Mouse (Mus musculus): ENCODE results near the gene Tnfsf13. TPM values are rescaled to one million over a fixed set of nuclear protein-coding genes. Genes with fewer than 3 reads are reported as not detected.

Tnfsf13 gene
- polyA plus RNA-seq, 3 experiments from 2014 or later = not detected

DNA sequence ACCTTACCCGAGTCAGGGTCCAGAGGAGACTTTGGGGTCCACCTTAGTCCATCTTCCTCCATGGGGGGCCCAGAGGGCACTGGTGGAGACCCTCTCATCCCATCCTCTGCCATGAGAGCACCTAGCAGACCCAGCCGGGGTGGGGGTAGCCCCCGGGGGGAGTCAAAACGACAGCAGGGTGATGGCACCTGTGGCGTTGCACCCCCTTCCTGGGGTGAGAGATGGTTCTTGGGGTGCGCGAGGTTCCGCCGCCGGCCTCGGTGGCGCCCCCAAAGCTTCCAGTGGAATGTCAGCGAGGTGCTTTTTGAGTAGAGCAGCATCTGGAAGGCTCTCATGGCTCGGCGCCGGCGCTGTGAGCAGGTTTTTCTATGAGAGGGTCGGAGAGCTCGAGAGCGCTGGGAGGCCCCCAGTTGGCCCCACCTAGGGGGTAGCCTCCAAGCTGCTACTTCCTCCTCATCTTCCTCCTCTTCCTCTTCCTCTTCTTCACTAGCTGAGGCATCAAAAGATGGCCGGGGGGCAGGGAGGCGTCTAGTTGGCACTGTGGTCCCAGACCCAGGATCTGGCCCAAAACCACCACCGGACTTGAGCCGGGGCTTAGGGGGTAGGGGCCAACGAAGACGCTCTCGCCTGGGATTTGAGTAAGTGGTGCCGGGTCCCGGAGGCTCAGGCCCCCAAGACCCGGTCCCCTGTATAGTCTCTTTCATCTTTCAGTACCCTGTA lies 5.3 kb downstream of the Tnfsf13 start:
- ATAC-seq = no peak

- ATAC-seq = no peak
Observed at GRCm38 (mm10) chr11:69679144-69679543, 6.4 kb downstream of the Tnfsf13 start.

DNA sequence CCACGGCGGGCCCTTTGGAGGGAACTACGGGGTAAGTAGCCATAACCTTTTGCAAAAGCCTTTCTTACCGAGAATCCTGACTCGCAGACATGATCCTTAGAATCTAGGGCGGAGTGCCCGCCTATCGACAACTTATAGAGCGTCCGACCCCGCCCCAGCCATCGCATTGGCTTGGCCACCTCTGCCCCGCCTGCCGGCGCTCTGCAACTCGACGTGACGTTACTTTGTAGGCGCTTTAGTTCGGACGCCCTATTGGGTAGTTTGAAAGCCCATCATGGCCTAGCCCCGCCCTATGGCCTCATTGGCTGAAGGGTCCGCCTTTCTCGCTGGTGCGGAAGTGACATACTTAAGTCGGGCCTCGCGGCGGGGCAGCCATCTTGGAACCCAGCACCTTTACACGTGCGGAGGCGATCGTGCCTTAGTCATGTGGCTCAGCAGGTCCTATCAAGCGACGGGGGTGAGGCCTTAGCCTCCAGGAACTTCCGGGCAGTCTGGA lies 13.3 kb downstream of the Tnfsf13 start, which contains the start of gene Eif4a1:
Gene Eif4a1, minus strand, starts transcription at position 213 of the 496 bp plus-strand sequence.
- ATAC-seq = peak; percentile 90

DNA sequence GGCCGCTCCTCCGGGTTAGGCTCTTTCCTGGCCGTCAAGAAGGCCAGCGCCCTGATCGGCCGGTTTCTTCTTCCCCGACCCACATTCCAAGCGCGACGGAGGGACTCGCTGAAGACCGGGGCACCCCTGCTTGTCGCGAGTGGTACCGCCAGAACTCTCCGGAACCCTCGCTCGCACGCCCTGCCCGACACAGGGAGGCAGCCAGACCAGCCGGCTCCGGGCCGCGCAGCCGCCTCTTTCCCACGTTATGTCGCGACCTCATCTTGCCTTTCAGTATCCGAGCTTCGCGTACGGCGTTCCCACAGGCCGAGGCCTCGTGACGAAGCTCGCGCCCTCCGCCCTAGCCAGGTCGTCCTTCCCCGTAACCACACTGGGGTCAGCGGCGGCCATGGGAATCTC lies 13.9 kb downstream of the Tnfsf13 start:
- ATAC-seq = no peak

DNA sequence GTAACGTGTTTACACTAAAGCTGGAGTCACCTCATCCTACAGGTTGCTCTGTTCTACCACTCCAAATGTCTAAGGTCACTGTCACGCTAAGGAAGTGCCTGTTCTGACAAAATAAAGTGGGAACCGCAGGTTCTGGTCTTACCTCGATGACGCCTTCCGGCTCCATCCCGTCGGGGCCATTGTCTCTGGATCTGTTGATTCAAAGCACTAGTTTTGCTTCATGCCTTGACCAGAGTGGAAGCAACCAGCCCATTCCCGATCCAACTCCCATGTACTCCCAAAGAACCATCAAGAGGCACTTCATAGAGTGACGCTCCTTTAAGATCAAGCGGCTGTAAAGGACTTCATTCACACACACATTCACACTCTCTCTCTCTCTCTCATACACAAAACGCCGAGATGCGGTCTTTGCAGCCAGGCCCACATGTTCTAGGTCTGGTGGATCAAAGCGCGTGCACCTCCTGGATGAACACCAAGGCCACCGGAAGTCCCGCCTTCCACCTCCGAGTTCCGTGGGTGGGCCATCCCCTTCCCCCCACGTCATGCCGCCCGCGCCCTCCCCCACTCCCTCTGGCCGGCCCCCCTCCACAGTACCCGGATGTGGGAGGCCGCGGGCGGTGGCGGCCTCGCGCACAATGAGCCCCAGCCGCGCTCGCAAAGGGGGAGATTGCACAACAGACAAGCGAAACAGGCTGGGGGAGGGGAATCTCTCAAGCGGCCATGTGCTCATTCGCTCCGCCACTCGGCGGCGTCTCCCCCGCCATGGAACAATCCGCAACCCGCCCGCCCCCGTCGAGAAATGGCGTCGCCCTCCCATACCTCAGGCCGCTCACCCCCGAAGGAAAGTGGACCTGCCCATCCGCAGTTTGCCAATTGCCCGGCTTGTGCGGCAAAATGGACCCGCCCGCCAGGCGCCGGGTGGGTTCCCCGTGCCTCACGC lies 14.5 kb downstream of the Tnfsf13 start:
- peak; percentile 51 for ATAC-seq

DNA sequence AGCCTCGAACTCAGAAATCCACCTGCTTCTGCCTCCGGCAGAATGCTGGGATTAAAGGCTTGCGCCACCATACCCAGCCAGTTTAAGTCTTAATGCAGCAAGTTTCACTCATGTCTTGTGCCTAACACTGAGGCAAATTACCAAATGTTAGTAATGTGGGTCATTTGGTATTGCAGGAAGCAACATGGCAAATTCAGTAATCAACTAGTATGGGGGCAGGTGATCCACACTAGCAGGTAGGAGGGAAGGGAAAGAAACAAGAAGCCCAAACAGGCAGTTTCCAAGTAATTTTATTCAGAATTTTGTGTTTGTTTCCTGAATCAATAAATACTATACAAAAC lies 18.9 kb downstream of the Tnfsf13 start:
- ATAC-seq = no peak

DNA sequence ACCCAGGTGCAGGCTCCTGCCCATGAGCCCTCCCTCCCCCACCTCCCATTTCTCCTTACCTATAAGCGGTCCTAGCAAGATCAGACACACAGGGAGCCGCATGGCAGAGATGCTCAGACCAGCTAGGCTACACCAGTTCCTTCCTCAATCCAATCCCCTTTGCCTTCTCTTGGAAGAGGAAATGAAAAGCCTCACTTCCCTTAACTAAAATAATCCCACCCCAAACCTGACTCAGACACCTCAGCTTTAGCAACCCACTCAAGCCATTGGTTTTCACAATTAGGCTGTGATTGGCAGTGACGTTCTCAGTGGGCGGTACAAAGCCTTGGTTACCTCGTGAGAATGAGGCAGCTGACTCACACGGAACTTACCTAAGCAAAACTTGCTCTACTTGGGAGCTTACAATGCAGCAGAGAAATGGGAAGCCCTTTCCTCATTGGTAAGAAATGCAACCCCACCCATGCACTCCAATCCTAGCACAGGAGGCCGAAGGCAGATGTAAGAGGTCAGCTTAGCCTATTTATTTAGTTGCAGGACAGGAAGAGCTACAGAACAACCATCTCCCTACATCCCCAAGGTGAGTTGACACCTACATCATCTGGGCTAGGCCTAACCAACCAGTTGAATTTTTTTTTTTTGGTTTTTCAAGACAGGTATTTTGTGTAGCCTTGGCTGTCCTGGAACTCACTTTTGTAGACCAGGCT lies 19.5 kb downstream of the Tnfsf13 start, which contains the start of gene Cd68:
Gene Cd68, minus strand, starts transcription at position 193 of the 704 bp plus-strand sequence.
- no peak for ATAC-seq

GRCm38 (mm10) chr11:69665457-69665960 lies 20.1 kb downstream of the Tnfsf13 start:
- ATAC-seq = no peak

DNA sequence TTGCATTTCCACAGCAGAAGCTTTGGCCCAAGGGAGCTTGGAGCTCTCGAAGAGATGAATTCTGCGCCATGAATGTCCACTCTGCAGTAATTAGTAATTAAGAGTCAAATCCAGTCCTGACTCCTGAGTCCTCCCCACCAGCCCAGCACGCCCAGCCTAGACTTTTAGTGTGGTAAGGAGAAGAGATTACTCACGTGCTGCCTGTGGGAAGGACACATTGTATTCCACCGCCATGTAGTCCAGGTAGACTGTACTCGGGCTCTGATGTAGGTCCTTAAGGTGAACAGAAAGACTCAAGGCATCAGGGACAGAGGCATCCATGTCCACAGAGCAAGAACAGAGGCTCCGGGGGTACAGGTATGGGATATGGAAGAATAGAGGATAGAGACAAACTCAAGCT lies 20.7 kb downstream of the Tnfsf13 start:
- ATAC-seq = no peak

- ATAC-seq = no peak
Observed at GRCm38 (mm10) chr11:69663795-69664194, 21.8 kb downstream of the Tnfsf13 start.

DNA sequence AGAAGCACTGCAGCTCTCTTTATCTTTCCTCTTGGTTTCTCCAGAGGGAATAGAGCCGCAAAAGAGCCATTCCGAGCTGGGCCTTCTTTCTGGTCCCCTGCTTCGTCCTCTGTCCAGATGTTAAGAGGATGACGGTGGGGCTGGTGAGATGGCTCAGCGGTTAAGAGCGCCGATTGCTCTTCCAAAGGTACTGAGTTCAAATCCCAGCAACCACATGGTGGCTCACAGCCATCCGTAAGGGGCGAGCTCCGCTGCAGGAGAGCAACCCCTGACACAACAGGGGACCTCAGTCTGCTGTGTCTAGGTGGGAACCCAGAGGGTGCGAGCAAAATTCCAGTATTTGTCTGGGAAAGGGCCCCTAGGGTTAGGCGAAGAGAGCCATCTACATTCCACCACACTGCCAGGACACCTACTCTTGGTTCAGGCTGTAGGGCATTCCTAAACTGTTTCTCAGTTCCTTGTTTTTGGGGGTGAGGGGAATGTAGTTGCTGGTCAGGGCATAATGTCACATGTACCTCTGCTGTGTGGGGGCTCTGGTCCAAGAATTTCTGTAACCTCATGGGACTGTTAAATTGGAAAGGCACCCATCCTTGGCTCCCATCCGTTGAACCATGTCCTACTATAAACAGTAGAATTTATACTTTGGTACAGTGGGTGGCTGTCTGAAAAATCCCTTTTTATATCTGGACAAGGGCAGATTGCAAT lies 22.5 kb downstream of the Tnfsf13 start:
- ATAC-seq = no peak

GRCm38 (mm10) chr11:69662213-69662966 lies 23.2 kb downstream of the Tnfsf13 start, which contains the start of gene Mpdu1:
Gene Mpdu1, minus strand, starts transcription at chr11:69662642.
- peak; percentile 88 for ATAC-seq

DNA sequence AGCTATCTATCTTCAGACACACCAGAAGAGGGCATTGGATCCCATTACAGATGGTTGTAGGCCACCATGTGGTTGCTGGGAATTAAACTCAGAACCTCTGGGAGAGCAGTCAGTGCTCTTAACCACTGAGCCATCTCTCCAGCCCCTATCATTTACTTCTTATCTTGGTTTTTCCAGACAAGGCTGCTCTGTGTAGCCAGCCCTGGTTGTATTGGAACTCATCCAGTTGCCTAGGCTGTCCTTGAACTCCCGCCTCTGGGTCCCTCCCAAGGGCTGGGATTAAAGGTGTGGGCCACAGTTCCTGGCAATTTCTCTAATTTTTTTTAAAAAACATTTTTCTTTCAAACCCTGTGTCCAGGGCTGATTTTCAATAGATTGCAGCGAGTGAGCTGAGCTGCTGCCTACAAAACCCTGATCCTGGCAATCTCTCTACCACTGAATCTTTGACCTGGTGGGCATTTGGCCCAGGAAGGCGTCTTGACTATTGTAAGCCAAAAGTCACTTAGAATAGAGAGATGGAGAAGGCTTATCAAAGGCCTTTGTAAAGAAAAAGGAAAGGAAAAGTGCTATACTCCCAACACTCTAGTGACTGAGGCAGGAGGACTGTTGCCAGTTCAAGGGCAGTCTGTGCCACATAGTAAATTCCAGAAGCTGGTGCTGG lies 24.2 kb downstream of the Tnfsf13 start:
- ATAC-seq = no peak

GRCm38 (mm10) chr11:69657462-69657881 lies 28.1 kb downstream of the Tnfsf13 start:
- no peak for ATAC-seq

- peak; percentile 39 for ATAC-seq
Observed at GRCm38 (mm10) chr11:69656617-69657461, 28.7 kb downstream of the Tnfsf13 start.

DNA sequence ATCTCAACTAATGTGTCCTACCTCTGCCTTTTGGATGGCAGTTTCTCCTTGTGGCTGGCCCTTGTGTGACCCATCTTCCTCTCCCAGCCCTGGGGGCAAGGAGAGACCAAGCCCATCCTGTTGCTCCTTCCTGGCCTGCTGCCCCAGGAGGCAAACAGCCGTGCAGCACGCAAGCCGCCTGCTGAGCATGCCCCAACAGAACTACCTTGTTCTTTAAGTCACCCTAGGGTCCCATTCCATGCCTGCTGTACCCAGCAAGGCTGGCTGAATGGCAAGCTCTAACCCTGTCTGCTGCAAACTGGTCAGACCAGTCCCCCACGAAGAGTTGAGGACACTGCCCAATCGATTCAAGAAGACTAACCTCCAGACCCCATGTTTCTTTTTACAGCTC lies 29.5 kb downstream of the Tnfsf13 start:
- no peak for ATAC-seq

GRCm38 (mm10) chr11:69655264-69656064 lies 30.1 kb downstream of the Tnfsf13 start, which contains the start of gene Sox15:
Gene Sox15, plus strand, starts transcription at chr11:69655314.
- ATAC-seq = no peak

- no peak for ATAC-seq
Observed at GRCm38 (mm10) chr11:69654760-69655159, 30.8 kb downstream of the Tnfsf13 start.

DNA sequence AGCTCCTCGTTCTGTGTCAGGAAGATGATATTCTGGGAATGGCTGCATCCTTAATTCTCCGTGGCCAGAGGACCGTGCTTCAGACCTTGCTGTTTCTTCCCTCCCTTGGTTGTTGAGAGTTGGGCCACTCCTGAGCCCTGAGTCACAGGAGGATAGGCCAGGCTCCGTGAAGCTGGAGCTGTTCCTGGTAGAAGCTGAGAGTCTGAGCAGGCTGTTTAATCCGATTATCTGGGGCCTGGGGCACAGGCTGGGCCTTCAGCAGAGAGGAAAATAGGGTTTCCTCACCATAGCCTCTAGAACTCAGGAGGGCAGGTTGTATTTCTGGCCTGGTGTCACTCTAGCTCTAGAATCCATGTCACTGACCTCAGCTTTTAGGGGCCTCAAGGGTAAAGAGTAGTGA lies 32.2 kb downstream of the Tnfsf13 start:
- no peak for ATAC-seq
